Mouse (Mus musculus): ENCODE data around the gene Sppl2c. TPM values are rescaled to one million over a fixed set of nuclear protein-coding genes. Genes with fewer than 3 reads are reported as not detected.

Sppl2c gene
- polyA plus RNA-seq, 2 experiments, result not detected

- ATAC-seq (ENCODE audit: insufficient read depth), result no peak
- H3K27me3 ChIP-seq (ENCODE audit: control insufficient read depth, insufficient read depth, low read length), result peaks cover 3% of the 10 kb centered on the region; the same call in 1 of the 2 replicates
- DNase-seq (ENCODE audit: low read depth in 3 of 3, low spot score in 3 of 3), result no peak
- no peak overlapping the region for H3K9ac ChIP-seq (replicated peaks)
- no peak overlapping the region for H3K27ac ChIP-seq
- TF ChIP-seq CTCF (IDR thresholded peaks at IDR 0.05; ENCODE audit: low read depth), result no peak
- no peak for TF ChIP-seq EP300 (IDR thresholded peaks at IDR 0.05; ENCODE audit: low read depth)
- 11% methylated on average over 17 of the region's 17 CpGs for WGBS (ENCODE audit: insufficient replicate concordance)
- no peaks in the 10 kb centered on the region for H3K9me3 ChIP-seq (ENCODE audit: control insufficient read depth, low read length)
- no peaks in the 10 kb centered on the region for H3K36me3 ChIP-seq (replicated peaks; ENCODE audit: control insufficient read depth, insufficient read depth, low read depth)
- H3K4me2 ChIP-seq (ENCODE audit: low read depth), result no peak overlapping the region
- H3K4me1 ChIP-seq (replicated peaks; ENCODE audit: control insufficient read depth in 2 of 2, insufficient read depth in 2 of 2, low read length in 1 of 2), result no peaks in the 10 kb centered on the region
- no peak overlapping the region for H3K4me3 ChIP-seq (ENCODE audit: insufficient read depth in 1 of 2, low read depth in 2 of 2, low read length in 2 of 2)
Measured at GRCm38 (mm10) chr11:104158260-104158907, 27.7 kb upstream of the Sppl2c start.

- DNase-seq (ENCODE audit: low read depth in 3 of 3, low spot score in 3 of 3) (no peak), ATAC-seq (ENCODE audit: insufficient read depth) (no peak)
- Histone ChIP-seq H3K9me3 (ENCODE audit: control insufficient read depth, low read length) (no peaks in the 10 kb centered on the region), H3K27me3 (ENCODE audit: control insufficient read depth, insufficient read depth, low read length) (peaks cover 3% of the 10 kb centered on the region; the same call in 1 of the 2 replicates), H3K4me2 (ENCODE audit: low read depth) (no peak overlapping the region), H3K4me1 (replicated peaks; ENCODE audit: control insufficient read depth in 2 of 2, insufficient read depth in 2 of 2, low read length in 1 of 2) (no peaks in the 10 kb centered on the region), H3K36me3 (replicated peaks; ENCODE audit: control insufficient read depth, insufficient read depth, low read depth) (no peaks in the 10 kb centered on the region), H3K9ac (replicated peaks) (no peak overlapping the region), H3K4me3 (ENCODE audit: insufficient read depth in 1 of 2, low read depth in 2 of 2, low read length in 2 of 2) (no peak overlapping the region), H3K27ac (no peak overlapping the region)
- 37% methylated on average over 4 of the region's 4 CpGs for WGBS (ENCODE audit: insufficient replicate concordance)
- TF ChIP-seq EP300 (IDR thresholded peaks at IDR 0.05; ENCODE audit: low read depth), result no peak
- no peak for TF ChIP-seq CTCF (IDR thresholded peaks at IDR 0.05; ENCODE audit: low read depth)
Measured at GRCm38 (mm10) chr11:104159769-104160272, 26.3 kb upstream of the Sppl2c start.

- ATAC-seq (ENCODE audit: insufficient read depth) (no peak), DNase-seq (ENCODE audit: low read depth in 3 of 3, low spot score in 3 of 3) (no peak)
- Histone ChIP-seq H3K9me3 (ENCODE audit: control insufficient read depth, low read length) (no peaks in the 10 kb centered on the region), H3K27ac (no peak overlapping the region), H3K4me2 (ENCODE audit: low read depth) (no peak overlapping the region), H3K27me3 (ENCODE audit: control insufficient read depth, insufficient read depth, low read length) (peaks cover 3% of the 10 kb centered on the region; the same call in 1 of the 2 replicates), H3K36me3 (replicated peaks; ENCODE audit: control insufficient read depth, insufficient read depth, low read depth) (no peaks in the 10 kb centered on the region), H3K4me1 (replicated peaks; ENCODE audit: control insufficient read depth in 2 of 2, insufficient read depth in 2 of 2, low read length in 1 of 2) (no peaks in the 10 kb centered on the region), H3K4me3 (ENCODE audit: insufficient read depth in 1 of 2, low read depth in 2 of 2, low read length in 2 of 2) (no peak overlapping the region), H3K9ac (replicated peaks) (no peak overlapping the region)
- no peak for TF ChIP-seq EP300 (IDR thresholded peaks at IDR 0.05; ENCODE audit: low read depth)
- TF ChIP-seq CTCF (IDR thresholded peaks at IDR 0.05; ENCODE audit: low read depth), result no peak
- 60% methylated on average over 5 of the region's 5 CpGs for WGBS (ENCODE audit: insufficient replicate concordance)
Measured at GRCm38 (mm10) chr11:104161153-104161552, 25.0 kb upstream of the Sppl2c start.

DNA sequence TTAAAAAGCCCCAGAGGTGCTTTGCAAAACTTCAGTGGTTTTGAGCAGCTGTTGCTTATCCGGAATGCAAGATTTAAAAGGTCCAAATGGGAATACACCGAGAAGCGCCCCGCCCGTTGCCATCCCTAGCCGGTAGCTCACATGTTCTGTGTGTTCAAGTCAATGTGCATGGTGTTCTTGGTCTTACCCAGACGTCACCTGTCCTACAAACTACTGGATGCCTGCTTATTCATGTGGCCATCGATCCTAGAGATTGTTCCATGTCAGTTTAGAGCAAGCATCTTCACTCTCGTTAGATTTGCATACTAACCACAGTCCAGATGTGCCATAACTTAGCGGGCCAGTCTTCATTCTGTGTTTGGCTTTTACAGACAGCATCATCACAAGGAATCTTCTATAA, 21.9 kb upstream of the Sppl2c start:
- Histone ChIP-seq H3K4me1 (replicated peaks; ENCODE audit: control insufficient read depth in 2 of 2, insufficient read depth in 2 of 2, low read length in 1 of 2) (no peaks in the 10 kb centered on the region), H3K4me3 (ENCODE audit: insufficient read depth in 1 of 2, low read depth in 2 of 2, low read length in 2 of 2) (no peak overlapping the region), H3K27me3 (ENCODE audit: control insufficient read depth, insufficient read depth, low read length) (no peaks in the 10 kb centered on the region), H3K4me2 (ENCODE audit: low read depth) (no peak overlapping the region), H3K9me3 (ENCODE audit: control insufficient read depth, low read length) (no peaks in the 10 kb centered on the region), H3K27ac (no peak overlapping the region), H3K9ac (replicated peaks) (no peak overlapping the region), H3K36me3 (replicated peaks; ENCODE audit: control insufficient read depth, insufficient read depth, low read depth) (no peaks in the 10 kb centered on the region)
- ATAC-seq (ENCODE audit: insufficient read depth) (no peak), DNase-seq (ENCODE audit: low read depth in 3 of 3, low spot score in 3 of 3) (no peak)
- 74% methylated on average over 10 of the region's 10 CpGs for WGBS (ENCODE audit: insufficient replicate concordance)
- no peak for TF ChIP-seq EP300 (IDR thresholded peaks at IDR 0.05; ENCODE audit: low read depth)
- TF ChIP-seq CTCF (IDR thresholded peaks at IDR 0.05; ENCODE audit: low read depth), result no peak

DNA sequence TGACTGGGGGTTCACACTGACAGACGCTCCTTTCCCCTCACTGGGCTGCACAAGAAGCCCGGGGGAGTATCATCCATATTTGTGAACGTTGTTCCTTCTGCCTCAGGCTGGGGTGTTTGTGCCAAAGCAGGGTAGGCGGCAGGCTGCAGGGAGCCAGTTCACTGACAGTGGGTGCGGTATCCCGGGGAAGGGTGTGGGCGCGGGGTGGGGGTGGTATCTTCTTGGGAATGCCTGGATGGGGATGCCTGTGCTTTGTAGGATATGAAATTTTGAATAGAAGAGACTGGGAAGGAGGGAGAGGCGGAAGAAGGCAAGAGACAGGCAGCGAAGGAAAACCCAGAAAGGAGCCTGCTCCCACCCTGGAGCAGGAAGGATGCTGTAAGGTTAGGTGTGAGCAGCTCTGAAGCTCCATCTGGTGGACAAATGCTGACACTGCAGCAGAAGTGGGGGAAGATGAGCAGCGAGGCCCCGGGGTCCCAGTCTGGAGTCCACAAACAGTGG, 14.8 kb upstream of the Sppl2c start:
- no peak overlapping the region for H3K4me2 ChIP-seq (ENCODE audit: low read depth)
- no peak overlapping the region for H3K4me3 ChIP-seq (ENCODE audit: insufficient read depth in 1 of 2, low read depth in 2 of 2, low read length in 2 of 2)
- no peak for ATAC-seq (ENCODE audit: insufficient read depth)
- no peaks in the 10 kb centered on the region for H3K27me3 ChIP-seq (ENCODE audit: control insufficient read depth, insufficient read depth, low read length)
- peak in 1 of 3 experiments; percentile 4 for DNase-seq (ENCODE audit: low read depth in 3 of 3, low spot score in 3 of 3)
- WGBS (ENCODE audit: insufficient replicate concordance), result 34% methylated on average over 12 of the region's 12 CpGs
- H3K9ac ChIP-seq (replicated peaks), result no peak overlapping the region
- no peaks in the 10 kb centered on the region for H3K36me3 ChIP-seq (replicated peaks; ENCODE audit: control insufficient read depth, insufficient read depth, low read depth)
- H3K27ac ChIP-seq, result no peak overlapping the region
- H3K4me1 ChIP-seq (replicated peaks; ENCODE audit: control insufficient read depth in 2 of 2, insufficient read depth in 2 of 2, low read length in 1 of 2), result no peaks in the 10 kb centered on the region
- H3K9me3 ChIP-seq (ENCODE audit: control insufficient read depth, low read length), result no peaks in the 10 kb centered on the region
- TF ChIP-seq EP300 (IDR thresholded peaks at IDR 0.05; ENCODE audit: low read depth) (no peak), CTCF (IDR thresholded peaks at IDR 0.05; ENCODE audit: low read depth) (peak; percentile 92)

Data from liver, embryonic 14.5 days (tissue).